Mouse (Mus musculus): Measurements from ENCODE around the gene Fbxw21. TPM values are rescaled to one million over a fixed set of nuclear protein-coding genes. Genes with fewer than 3 reads are reported as not detected.

Gene Fbxw21
- total RNA-seq, 1 experiment, result not detected

- Histone ChIP-seq H3K36me3 (ENCODE audit: control insufficient read depth, insufficient read depth, low read length, poor library complexity, severe bottlenecking) (peaks cover 50% of the 10 kb centered on the region; the same call in 1 of the 2 replicates), H3K9me3 (ENCODE audit: control insufficient read depth, insufficient read depth, low read depth, low read length) (no peaks in the 10 kb centered on the region), H3K4me3 (ENCODE audit: insufficient read depth in 1 of 2, low read depth in 1 of 2, low read length in 2 of 2, poor library complexity in 1 of 2, severe bottlenecking in 1 of 2) (no peak overlapping the region), H3K9ac (ENCODE audit: insufficient read depth, low read depth, low read length, poor library complexity, severe bottlenecking) (no peak overlapping the region), H3K4me1 (ENCODE audit: control insufficient read depth in 2 of 2, insufficient read depth in 2 of 2, low read length in 2 of 2, poor library complexity in 1 of 2) (peaks cover 0 to 5% of the 10 kb centered on the region in 2 experiments; a peak in 1 of 4 replicates), H3K27ac (ENCODE audit: insufficient read depth, low read depth, low read length, poor library complexity, severe bottlenecking) (no peak overlapping the region)
- in situ Hi-C loops (cut with MboI; ENCODE audit: low sequenced_read_pairs in 2 of 2, unreplicated experiment in 2 of 2), result no loop called here
- TF ChIP-seq ZNF384 (IDR thresholded peaks at IDR 0.05; ENCODE audit: low read depth, low read length) (no peak), CHD2 (IDR thresholded peaks at IDR 0.05; ENCODE audit: low read depth, low read length) (no peak), HCFC1 (IDR thresholded peaks at IDR 0.05; ENCODE audit: borderline replicate concordance, insufficient read depth, low read length) (no peak), MAFK (IDR thresholded peaks at IDR 0.05; ENCODE audit: insufficient read depth, low read depth, low read length) (no peak), ZC3H11A (IDR thresholded peaks at IDR 0.05; ENCODE audit: borderline replicate concordance, low read depth, low read length) (no peak)
- no peak for DNase-seq (ENCODE audit: low read depth, low spot score)
Measured at GRCm38 (mm10) chr9:109101933-109102445, 59.9 kb downstream of the Fbxw21 start.

GRCm38 (mm10) chr9:109100307-109100928, 61.4 kb downstream of the Fbxw21 start:
- Histone ChIP-seq H3K4me1 (ENCODE audit: control insufficient read depth in 2 of 2, insufficient read depth in 2 of 2, low read length in 2 of 2, poor library complexity in 1 of 2) (peaks cover 0 to 9% of the 10 kb centered on the region in 2 experiments; a peak in 1 of 4 replicates), H3K4me3 (ENCODE audit: insufficient read depth in 1 of 2, low read depth in 1 of 2, low read length in 2 of 2, poor library complexity in 1 of 2, severe bottlenecking in 1 of 2) (no peak overlapping the region), H3K27ac (ENCODE audit: insufficient read depth, low read depth, low read length, poor library complexity, severe bottlenecking) (no peak overlapping the region), H3K36me3 (ENCODE audit: control insufficient read depth, insufficient read depth, low read length, poor library complexity, severe bottlenecking) (peaks cover 35% of the 10 kb centered on the region; the same call in 1 of the 2 replicates), H3K9me3 (ENCODE audit: control insufficient read depth, insufficient read depth, low read depth, low read length) (no peaks in the 10 kb centered on the region), H3K9ac (ENCODE audit: insufficient read depth, low read depth, low read length, poor library complexity, severe bottlenecking) (no peak overlapping the region)
- DNase-seq (ENCODE audit: low read depth, low spot score), result no peak
- TF ChIP-seq CHD2 (IDR thresholded peaks at IDR 0.05; ENCODE audit: low read depth, low read length), result no peak
- TF ChIP-seq MAFK (IDR thresholded peaks at IDR 0.05; ENCODE audit: insufficient read depth, low read depth, low read length), result no peak
- TF ChIP-seq ZC3H11A (IDR thresholded peaks at IDR 0.05; ENCODE audit: borderline replicate concordance, low read depth, low read length), result no peak
- no peak for TF ChIP-seq ZNF384 (IDR thresholded peaks at IDR 0.05; ENCODE audit: low read depth, low read length)
- no peak for TF ChIP-seq HCFC1 (IDR thresholded peaks at IDR 0.05; ENCODE audit: borderline replicate concordance, insufficient read depth, low read length)
- in situ Hi-C loops (cut with MboI; ENCODE audit: low sequenced_read_pairs in 2 of 2, unreplicated experiment in 2 of 2), result no loop called here

- DNase-seq (ENCODE audit: low read depth, low spot score), result no peak
- in situ Hi-C loops (cut with MboI; ENCODE audit: low sequenced_read_pairs in 2 of 2, unreplicated experiment in 2 of 2), result no loop called here
- Histone ChIP-seq H3K4me1 (ENCODE audit: control insufficient read depth in 2 of 2, insufficient read depth in 2 of 2, low read length in 2 of 2, poor library complexity in 1 of 2) (peaks cover 0 to 11% of the 10 kb centered on the region in 2 experiments; a peak in 1 of 4 replicates), H3K36me3 (ENCODE audit: control insufficient read depth, insufficient read depth, low read length, poor library complexity, severe bottlenecking) (peaks cover 26% of the 10 kb centered on the region; the same call in 1 of the 2 replicates), H3K4me3 (ENCODE audit: insufficient read depth in 1 of 2, low read depth in 1 of 2, low read length in 2 of 2, poor library complexity in 1 of 2, severe bottlenecking in 1 of 2) (no peak overlapping the region), H3K27ac (ENCODE audit: insufficient read depth, low read depth, low read length, poor library complexity, severe bottlenecking) (no peak overlapping the region), H3K9ac (ENCODE audit: insufficient read depth, low read depth, low read length, poor library complexity, severe bottlenecking) (no peak overlapping the region), H3K9me3 (ENCODE audit: control insufficient read depth, insufficient read depth, low read depth, low read length) (no peaks in the 10 kb centered on the region)
- TF ChIP-seq MAFK (IDR thresholded peaks at IDR 0.05; ENCODE audit: insufficient read depth, low read depth, low read length), result no peak
Measured at GRCm38 (mm10) chr9:109098969-109099368, 62.9 kb downstream of the Fbxw21 start.

GRCm38 (mm10) chr9:109098366-109098765, 63.5 kb downstream of the Fbxw21 start:
- Histone ChIP-seq H3K36me3 (ENCODE audit: control insufficient read depth, insufficient read depth, low read length, poor library complexity, severe bottlenecking) (peaks cover 20% of the 10 kb centered on the region; the same call in 1 of the 2 replicates), H3K4me3 (ENCODE audit: insufficient read depth in 1 of 2, low read depth in 1 of 2, low read length in 2 of 2, poor library complexity in 1 of 2, severe bottlenecking in 1 of 2) (no peak overlapping the region), H3K9ac (ENCODE audit: insufficient read depth, low read depth, low read length, poor library complexity, severe bottlenecking) (no peak overlapping the region), H3K27ac (ENCODE audit: insufficient read depth, low read depth, low read length, poor library complexity, severe bottlenecking) (no peak overlapping the region), H3K4me1 (ENCODE audit: control insufficient read depth in 2 of 2, insufficient read depth in 2 of 2, low read length in 2 of 2, poor library complexity in 1 of 2) (peaks cover 0 to 15% of the 10 kb centered on the region in 2 experiments; a peak in 1 of 4 replicates), H3K9me3 (ENCODE audit: control insufficient read depth, insufficient read depth, low read depth, low read length) (no peaks in the 10 kb centered on the region)
- TF ChIP-seq ZC3H11A (IDR thresholded peaks at IDR 0.05; ENCODE audit: borderline replicate concordance, low read depth, low read length), result no peak
- TF ChIP-seq CHD2 (IDR thresholded peaks at IDR 0.05; ENCODE audit: low read depth, low read length), result no peak
- TF ChIP-seq MAFK (IDR thresholded peaks at IDR 0.05; ENCODE audit: insufficient read depth, low read depth, low read length), result no peak
- no peak for TF ChIP-seq ZNF384 (IDR thresholded peaks at IDR 0.05; ENCODE audit: low read depth, low read length)
- no peak for TF ChIP-seq HCFC1 (IDR thresholded peaks at IDR 0.05; ENCODE audit: borderline replicate concordance, insufficient read depth, low read length)
- no peak for DNase-seq (ENCODE audit: low read depth, low spot score)
- in situ Hi-C loops (cut with MboI; ENCODE audit: low sequenced_read_pairs in 2 of 2, unreplicated experiment in 2 of 2), result no loop called here

Data from ES-E14 (cell line).